Mouse (Mus musculus) adrenal gland (tissue): ENCODE measurements around the gene Heatr3.
"Not testable (repeated sequence)": the region's sequence is repeated elsewhere in the genome, so short reads cannot be mapped to it uniquely, and the experiment has no call there.

ENCODE experiments used
- intact Hi-C: fragments of 180-260 bp; cut with DNase I; formaldehyde crosslinking; loops from one replicate; pipeline ENCODE4 v1.15.1; 2025
- microRNA-seq, 2 experiments: library from miRNA; unstranded; fragments of <30 nt; microRNA quantifications; one replicate each; pipeline ENCODE4; 2019

The Heatr3 gene

GRCm38 (mm10) chr8:88184914-88185313 is 47.3 kb downstream of the Heatr3 start:
- intact Hi-C loops: no loop called here

DNA sequence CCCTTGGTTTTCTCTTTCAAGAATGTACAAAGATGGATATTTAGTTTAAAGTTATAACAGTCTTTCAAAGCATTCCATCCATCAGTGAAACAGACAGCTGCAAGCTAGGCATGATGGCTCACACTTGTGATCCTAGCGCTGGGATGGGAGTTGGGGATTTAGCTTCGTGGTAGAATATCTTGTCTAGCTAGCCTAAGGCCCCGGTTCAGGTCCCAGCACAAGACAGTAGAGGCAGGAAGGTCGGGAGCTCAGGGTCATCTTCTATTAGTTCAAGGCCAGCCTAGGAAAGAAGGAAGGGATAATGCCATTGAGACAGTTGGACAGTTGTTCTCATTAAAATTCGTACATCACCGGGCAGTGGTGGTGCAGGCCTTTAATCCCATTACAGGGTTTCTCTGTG is 48.1 kb downstream of the Heatr3 start:
- intact Hi-C loops: no loop called here

GRCm38 (mm10) chr8:88197328-88197727 is 59.7 kb downstream of the Heatr3 start:
- intact Hi-C loops: no loop called here

DNA sequence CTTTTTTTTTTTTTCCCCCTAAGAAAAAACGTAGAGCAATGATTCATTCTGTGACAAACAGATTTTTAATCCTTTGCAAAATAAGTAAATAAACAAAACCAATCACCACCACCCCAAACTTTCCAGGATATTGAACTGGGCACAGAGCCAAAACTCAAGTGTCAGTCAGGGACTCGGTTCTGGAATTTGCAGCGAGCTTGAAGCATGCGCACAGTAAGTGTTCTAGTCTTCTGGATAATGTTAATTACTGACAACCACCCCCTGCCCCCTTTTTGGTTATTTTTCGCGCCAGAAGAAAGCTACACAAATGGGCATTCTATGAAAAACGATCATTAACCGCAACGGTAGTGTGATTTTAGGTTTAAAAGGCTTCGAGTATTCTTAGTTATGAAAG is 60.9 kb downstream of the Heatr3 start:
- intact Hi-C loops: no loop called here

GRCm38 (mm10) chr8:88198945-88199571 is 61.4 kb downstream of the Heatr3 start, which contains the start of gene Tent4b:
Gene Tent4b, plus strand, starts transcription at chr8:88199213.
- intact Hi-C loops: no loop called here

- intact Hi-C loops: loop anchor here (5.0 kb wide), 1 partner anchor 42 kb away; no protein-coding TSS in a partner anchor
These were observed 62.3 kb downstream of the Heatr3 start for GRCm38 (mm10) chr8:88199700-88200601.

DNA sequence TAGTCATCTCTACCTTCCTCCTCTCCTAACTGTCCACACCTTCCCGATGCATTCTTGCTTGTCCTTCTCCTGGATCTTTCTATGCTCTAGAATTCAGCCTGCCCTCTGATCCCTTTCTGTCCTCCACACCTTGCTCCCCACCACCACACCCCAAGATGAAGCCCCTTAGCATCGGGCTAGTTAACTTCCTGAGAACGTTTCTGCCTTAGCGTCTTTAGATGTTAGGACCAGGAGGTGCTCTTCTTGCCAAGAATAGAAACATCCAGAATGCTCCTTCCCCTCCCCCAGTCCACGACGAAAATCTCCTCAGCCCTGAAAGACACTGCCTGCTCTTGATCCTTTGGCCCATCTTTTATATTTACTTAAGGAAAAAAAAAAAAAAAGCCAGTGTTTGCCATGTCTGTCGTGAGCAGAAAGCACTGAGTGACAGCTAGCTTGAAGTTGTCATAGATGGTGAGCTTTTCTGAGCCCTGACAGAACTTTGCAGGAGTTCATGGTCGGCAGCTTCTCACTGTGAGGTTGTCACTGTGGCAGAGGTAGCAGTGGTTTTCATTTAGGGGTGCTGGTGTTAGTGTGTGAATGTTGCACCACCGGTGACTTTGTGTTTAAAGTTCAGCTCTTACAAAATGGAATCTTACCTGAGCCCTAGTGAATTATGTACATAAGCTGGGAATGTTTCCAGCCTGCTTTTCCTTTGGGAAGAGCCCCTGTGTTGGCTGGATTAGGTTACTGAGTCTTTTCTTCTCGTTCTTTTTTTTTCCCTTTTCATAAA is 63.3 kb downstream of the Heatr3 start:
- intact Hi-C loops: loop anchor here (5.0 kb wide), 1 partner anchor 41 kb away; no protein-coding TSS in a partner anchor

GRCm38 (mm10) chr8:88201641-88202040 is 64.0 kb downstream of the Heatr3 start:
- intact Hi-C loops: loop anchor here (5.0 kb wide), 1 partner anchor 41 kb away; no protein-coding TSS in a partner anchor

DNA sequence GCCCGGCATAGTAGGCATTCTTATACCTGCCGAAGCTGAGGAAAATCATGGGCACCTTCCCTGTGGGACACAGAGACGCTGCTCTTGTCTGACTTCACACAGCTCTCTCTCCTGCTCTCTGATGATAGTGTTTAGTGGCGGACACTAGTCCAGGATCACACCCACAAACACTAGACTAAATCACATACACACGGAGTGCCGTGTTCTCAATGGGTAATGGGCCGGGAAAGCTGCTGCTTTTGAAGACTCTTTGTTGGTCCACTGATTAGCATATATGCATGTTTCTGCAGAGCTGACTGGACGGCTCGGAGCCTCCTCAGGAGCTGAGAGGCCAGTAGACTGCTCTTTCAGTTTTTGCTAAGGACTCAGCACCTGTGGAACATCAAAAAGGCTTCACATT is 68.4 kb downstream of the Heatr3 start:
- intact Hi-C loops: no loop called here

DNA sequence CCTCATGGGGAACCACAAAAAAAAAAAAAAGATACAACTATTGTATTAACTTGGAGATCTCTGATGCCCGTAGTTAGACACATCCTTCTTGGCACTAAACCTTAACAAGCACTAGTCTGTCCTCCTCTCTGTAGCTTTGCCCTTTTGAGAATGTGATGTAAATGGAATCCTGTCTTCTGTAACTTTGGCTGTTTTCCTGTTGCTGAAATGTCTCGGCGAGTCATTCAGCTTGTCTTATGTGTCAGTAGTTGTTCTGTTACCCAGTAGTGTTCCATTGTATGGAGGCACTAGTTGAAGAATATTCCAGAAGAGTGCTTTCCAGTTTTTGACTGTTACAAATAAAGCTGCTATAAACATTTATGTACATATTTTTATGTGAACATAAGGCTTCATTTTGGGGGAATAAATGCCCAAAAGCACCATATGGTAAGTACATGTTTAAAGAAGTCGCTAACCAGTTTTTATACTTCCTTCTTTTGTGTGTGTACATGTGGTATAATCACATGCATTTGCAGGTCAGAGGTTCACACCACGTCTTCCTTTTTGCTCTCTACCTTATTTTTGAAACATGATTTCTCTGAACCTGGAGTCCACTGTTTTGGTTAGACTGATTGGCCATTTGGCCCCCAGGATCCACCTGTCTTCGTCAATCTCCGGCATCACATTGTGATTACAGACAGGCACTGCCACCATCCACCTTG is 69.6 kb downstream of the Heatr3 start:
- intact Hi-C loops: no loop called here

- intact Hi-C loops: not testable (repeated sequence)
These were observed 72.5 kb downstream of the Heatr3 start for GRCm38 (mm10) chr8:88209930-88210827.

DNA sequence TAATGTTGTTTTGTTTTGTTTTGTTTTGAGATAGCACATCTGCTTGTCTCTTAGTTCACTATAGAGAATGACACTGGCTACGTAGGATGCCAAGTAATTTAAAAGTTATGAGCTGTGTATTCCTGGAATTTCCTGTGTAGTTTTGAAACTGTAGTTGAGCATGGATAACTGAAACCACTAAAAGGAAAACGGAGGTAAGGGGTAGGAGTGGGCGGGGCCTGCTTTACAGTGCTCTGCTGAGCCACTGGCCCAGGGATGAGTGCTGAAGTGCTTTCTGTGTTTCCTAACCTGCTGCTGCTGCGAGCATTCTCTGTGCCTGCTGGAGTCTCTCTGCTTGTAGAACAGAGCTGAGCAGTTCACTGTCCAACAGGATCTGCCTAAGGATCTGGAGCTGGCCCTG is 83.7 kb downstream of the Heatr3 start:
- intact Hi-C loops: no loop called here

Small RNA genes lying within 50 kb of the gene (microRNA-seq; reads per million reads assigned to microRNA genes)
- 0.49 to 0.57 reads per million in 2 experiments for gene Mir7071
